Mouse (Mus musculus): ENCODE measurements around the gene Ip6k2.

- TF ChIP-seq CTCF (conservative IDR thresholded peaks at IDR 0.05; ENCODE audit: low read length), result no peak
- TF ChIP-seq NANOG (IDR thresholded peaks at IDR 0.05; ENCODE audit: borderline replicate concordance, low read length), result no peak
- no peak for TF ChIP-seq POU5F1 (IDR thresholded peaks at IDR 0.05; ENCODE audit: borderline replicate concordance, low read length)
Measured at GRCm38 (mm10) chr9:108805768-108806167, 22.2 kb downstream of the Ip6k2 start.
